Mouse (Mus musculus) intestine, embryonic 15.5 days (tissue): ENCODE data around the gene Cetn3. TPM values are rescaled to one million over a fixed set of nuclear protein-coding genes. Genes with fewer than 3 reads are reported as not detected.

Source experiments
- ATAC-seq: fragments of 200-750 bp; cut with Nextera tagmentation; 2 replicates; pipeline ENCODE4 v1.8.0; 2017; ENCODE audit warnings: moderate TSS enrichment, moderate library complexity
- H3K27ac ChIP-seq: fragments of 300-500 bp; sonication (generic); 2 replicates; pipeline ENCODE4 v1.5.1; 2015; ENCODE audit warnings: mild to moderate bottlenecking, inconsistent platforms
- H3K27me3 ChIP-seq: fragments of 300-500 bp; sonication (generic); replicated peaks from 2 replicates; pipeline ENCODE4 v1.6.1; 2015; ENCODE audit warnings: inconsistent platforms
- H3K36me3 ChIP-seq: fragments of 300-500 bp; sonication (generic); 2 replicates; pipeline ENCODE4 v1.6.1; 2015; ENCODE audit warnings: inconsistent platforms
- H3K4me1 ChIP-seq: fragments of 300-500 bp; sonication (generic); replicated peaks from 2 replicates; pipeline ENCODE4 v1.6.1; 2015; ENCODE audit warnings: inconsistent platforms
- H3K4me2 ChIP-seq: fragments of 300-500 bp; sonication (generic); replicated peaks from 2 replicates; pipeline ENCODE4 v1.6.1; 2015; ENCODE audit warnings: mild to moderate bottlenecking, inconsistent platforms
- H3K4me3 ChIP-seq: fragments of 300-500 bp; sonication (generic); replicated peaks from 2 replicates; pipeline ENCODE4 v1.5.1; 2015; ENCODE audit warnings: inconsistent platforms
- H3K9ac ChIP-seq: fragments of 300-500 bp; sonication (generic); 2 replicates; pipeline ENCODE4 v1.6.1; 2015; ENCODE audit warnings: inconsistent platforms
- H3K9me3 ChIP-seq: fragments of 300-500 bp; sonication (generic); 2 replicates; pipeline ENCODE4 v1.6.1; 2016; ENCODE audit warnings: inconsistent platforms
- WGBS: fragments of 180-500 bp; shearing (Covaris S2); methylation state at CpG from one replicate; pipeline ENCODE4 v1.1.7; 2015; 5-methylcytosine and 5-hydroxymethylcytosine counted together
- polyA plus RNA-seq: library from polyadenylated mRNA; unstranded; fragments of >200 nt; fragmentation: Nextera tagmentation; extraction: Ambion mirVana; gene quantifications from 2 replicates; pipeline ENCODE4 v1.2.1, GENCODE M21; 2015

Gene Cetn3
- 175 and 207 TPM in 2 replicates for polyA plus RNA-seq

- Histone ChIP-seq H3K9me3 (no peaks in the 10 kb centered on the region), H3K27ac (peak within 1 kb of the TSS; percentile 98), H3K36me3 (no peaks in the 10 kb centered on the region; the same call in 1 of the 2 replicates), H3K9ac (peak within 1 kb of the TSS; percentile 77), H3K4me3 (peak within 1 kb of the TSS; percentile 62), H3K27me3 (no peaks in the 10 kb centered on the region), H3K4me2 (peak within 1 kb of the TSS; percentile 82), H3K4me1 (no peaks in the 10 kb centered on the region)
- WGBS, result under 1% methylated on average over 29 of the region's 29 CpGs
- peak; percentile 96 for ATAC-seq
These were observed at the start of gene Cetn3 for GRCm38 (mm10) chr13:81782971-81783404. Cetn3 (plus strand) TSS chr13:81783077.

GRCm38 (mm10) chr13:81736606-81737005 is 46.3 kb upstream of the Cetn3 start:
- WGBS, result 71% methylated on average over 5 of the region's 5 CpGs
- H3K27me3 ChIP-seq, result no peaks in the 10 kb centered on the region
- no peak overlapping the region for H3K9ac ChIP-seq
- H3K9me3 ChIP-seq, result no peaks in the 10 kb centered on the region
- no peak overlapping the region for H3K4me2 ChIP-seq
- H3K27ac ChIP-seq, result no peak overlapping the region
- H3K36me3 ChIP-seq, result no peaks in the 10 kb centered on the region
- ATAC-seq, result no peak
- no peak overlapping the region for H3K4me3 ChIP-seq
- no peaks in the 10 kb centered on the region for H3K4me1 ChIP-seq

DNA sequence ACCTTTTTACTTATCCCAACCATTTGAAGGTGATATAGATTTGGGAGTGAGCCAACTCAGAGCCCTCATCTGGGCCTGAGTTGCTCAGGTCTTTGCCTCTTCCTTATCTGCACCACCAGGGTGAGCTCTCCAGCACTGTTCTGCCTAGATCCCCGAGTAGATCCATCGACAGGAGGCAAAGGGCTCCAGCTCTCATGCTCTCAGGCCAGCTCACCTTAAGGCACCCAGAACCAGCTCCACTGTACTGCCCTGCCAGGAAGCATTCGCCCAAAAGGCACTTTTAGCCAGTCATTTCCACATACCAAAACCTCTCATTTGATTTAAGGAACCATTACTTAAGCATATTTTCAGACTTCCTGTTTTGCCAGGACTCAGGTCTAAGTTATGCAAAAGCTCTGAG is 42.0 kb upstream of the Cetn3 start:
- Histone ChIP-seq H3K9me3 (no peaks in the 10 kb centered on the region), H3K4me3 (no peak overlapping the region), H3K27me3 (no peaks in the 10 kb centered on the region), H3K4me2 (no peak overlapping the region), H3K9ac (no peak overlapping the region), H3K4me1 (no peaks in the 10 kb centered on the region), H3K27ac (no peak overlapping the region), H3K36me3 (no peaks in the 10 kb centered on the region)
- no peak for ATAC-seq
- 51% methylated on average over 3 of the region's 3 CpGs for WGBS

GRCm38 (mm10) chr13:81743391-81744091 is 39.3 kb upstream of the Cetn3 start:
- Histone ChIP-seq H3K4me3 (no peak overlapping the region), H3K27me3 (no peaks in the 10 kb centered on the region), H3K36me3 (no peaks in the 10 kb centered on the region), H3K9me3 (no peaks in the 10 kb centered on the region), H3K9ac (no peak overlapping the region), H3K4me1 (no peaks in the 10 kb centered on the region), H3K27ac (no peak overlapping the region), H3K4me2 (no peak overlapping the region)
- WGBS, result 50% methylated on average over 10 of the region's 10 CpGs
- peak; percentile 59 for ATAC-seq

GRCm38 (mm10) chr13:81744092-81744396 is 38.8 kb upstream of the Cetn3 start:
- H3K36me3 ChIP-seq, result no peaks in the 10 kb centered on the region
- no peaks in the 10 kb centered on the region for H3K4me1 ChIP-seq
- H3K4me3 ChIP-seq, result no peak overlapping the region
- H3K9me3 ChIP-seq, result no peaks in the 10 kb centered on the region
- ATAC-seq, result peak; percentile 53
- 39% methylated on average over 2 of the region's 2 CpGs for WGBS
- no peak overlapping the region for H3K4me2 ChIP-seq
- H3K9ac ChIP-seq, result no peak overlapping the region
- no peaks in the 10 kb centered on the region for H3K27me3 ChIP-seq
- H3K27ac ChIP-seq, result no peak overlapping the region

DNA sequence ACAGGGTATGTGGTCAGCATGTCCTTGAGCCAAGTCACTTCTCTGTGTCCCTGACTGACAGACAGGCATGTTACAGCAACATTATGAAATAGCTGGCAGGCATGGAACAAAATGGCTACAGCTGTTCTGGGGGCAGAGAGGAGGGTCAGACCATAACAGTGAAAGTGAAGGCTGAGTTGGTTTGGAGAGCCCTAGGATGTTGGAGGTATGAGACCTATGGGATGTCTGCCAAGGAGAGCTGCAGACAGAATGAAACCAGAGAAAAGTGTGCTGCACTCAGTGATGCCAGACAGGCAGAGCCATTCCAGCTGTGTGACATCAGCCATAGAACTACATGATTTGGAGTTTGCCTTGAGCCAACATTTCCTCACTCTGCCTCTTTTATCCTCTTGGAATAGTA is 28.0 kb upstream of the Cetn3 start:
- H3K4me2 ChIP-seq, result no peak overlapping the region
- no peaks in the 10 kb centered on the region for H3K36me3 ChIP-seq
- no peak overlapping the region for H3K9ac ChIP-seq
- no peaks in the 10 kb centered on the region for H3K4me1 ChIP-seq
- H3K27ac ChIP-seq, result no peak overlapping the region
- no peaks in the 10 kb centered on the region for H3K27me3 ChIP-seq
- no peaks in the 10 kb centered on the region for H3K9me3 ChIP-seq
- H3K4me3 ChIP-seq, result no peak overlapping the region
- 0 out of 2 replicates have a peak, but pooled peaks have one; percentile 31 for ATAC-seq

DNA sequence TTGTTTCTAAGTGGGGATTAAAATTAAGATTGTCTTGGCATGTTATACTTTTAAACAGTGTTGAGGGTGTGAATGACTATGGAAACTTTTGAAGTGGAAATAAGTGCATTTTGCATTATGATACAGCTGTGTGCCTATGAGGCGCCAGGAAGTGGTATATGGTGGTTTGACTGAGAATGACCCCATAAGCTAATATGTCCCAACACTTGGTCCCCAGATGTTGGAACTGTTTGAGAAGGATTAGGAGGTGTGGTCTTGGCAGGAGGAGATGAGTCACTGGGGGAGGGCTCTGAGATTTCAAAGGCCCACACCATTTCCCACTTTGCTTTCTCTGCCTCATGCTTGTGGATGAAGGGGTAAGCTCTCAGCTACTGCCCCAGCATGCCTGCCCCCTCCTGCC is 27.6 kb upstream of the Cetn3 start:
- ATAC-seq, result no peak
- Histone ChIP-seq H3K9ac (no peak overlapping the region), H3K27ac (no peak overlapping the region), H3K4me2 (no peak overlapping the region), H3K27me3 (no peaks in the 10 kb centered on the region), H3K4me1 (no peaks in the 10 kb centered on the region), H3K4me3 (no peak overlapping the region), H3K9me3 (no peaks in the 10 kb centered on the region), H3K36me3 (no peaks in the 10 kb centered on the region)
- WGBS, result 93% methylated on average over 1 of the region's 1 CpGs

- Histone ChIP-seq H3K4me1 (no peaks in the 10 kb centered on the region), H3K4me2 (no peak overlapping the region), H3K27ac (no peak overlapping the region), H3K36me3 (no peaks in the 10 kb centered on the region), H3K27me3 (no peaks in the 10 kb centered on the region), H3K4me3 (no peak overlapping the region), H3K9me3 (no peaks in the 10 kb centered on the region), H3K9ac (no peak overlapping the region)
- 82% methylated on average over 5 of the region's 5 CpGs for WGBS
- ATAC-seq, result no peak
These were observed 25.7 kb upstream of the Cetn3 start for GRCm38 (mm10) chr13:81757058-81757660.

DNA sequence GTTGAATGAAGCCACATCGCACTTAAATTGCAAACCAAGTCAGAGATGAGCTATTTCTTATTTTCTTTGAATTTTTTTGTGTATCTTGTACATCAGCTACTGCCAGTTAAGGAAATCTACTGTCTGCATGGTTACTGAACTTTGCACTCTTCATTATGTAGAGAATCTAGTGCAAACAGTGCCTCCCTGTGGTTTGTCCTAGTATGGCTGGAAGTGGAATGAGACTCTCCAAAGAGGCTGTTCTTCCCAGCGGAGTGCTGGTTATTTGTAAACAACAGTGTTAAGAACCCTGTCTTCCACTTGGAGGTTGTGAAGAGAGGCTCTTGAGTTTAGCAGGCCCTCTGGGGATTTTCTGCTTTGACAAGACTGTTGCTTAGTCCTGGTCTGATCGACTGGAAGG is 22.5 kb upstream of the Cetn3 start:
- ATAC-seq, result peak; percentile 85
- Histone ChIP-seq H3K4me1 (no peaks in the 10 kb centered on the region), H3K27me3 (no peaks in the 10 kb centered on the region), H3K4me3 (no peak overlapping the region), H3K9me3 (no peaks in the 10 kb centered on the region), H3K36me3 (no peaks in the 10 kb centered on the region), H3K9ac (no peak overlapping the region), H3K4me2 (no peak overlapping the region), H3K27ac (no peak overlapping the region)
- 23% methylated on average over 3 of the region's 3 CpGs for WGBS

GRCm38 (mm10) chr13:81761566-81762186 is 21.2 kb upstream of the Cetn3 start:
- Histone ChIP-seq H3K27me3 (no peaks in the 10 kb centered on the region), H3K4me1 (no peaks in the 10 kb centered on the region), H3K36me3 (no peaks in the 10 kb centered on the region), H3K4me3 (no peak overlapping the region), H3K9me3 (no peaks in the 10 kb centered on the region), H3K27ac (no peak overlapping the region), H3K4me2 (0 out of 2 replicates have a peak overlapping the region, but pooled peaks have one; percentile 7), H3K9ac (no peak overlapping the region)
- 28% methylated on average over 14 of the region's 14 CpGs for WGBS
- 0 out of 2 replicates have a peak, but pooled peaks have one; percentile 31 for ATAC-seq

GRCm38 (mm10) chr13:81764173-81764572 is 18.7 kb upstream of the Cetn3 start:
- H3K9ac ChIP-seq, result no peak overlapping the region
- H3K4me2 ChIP-seq, result no peak overlapping the region
- no peak overlapping the region for H3K4me3 ChIP-seq
- no peaks in the 10 kb centered on the region for H3K27me3 ChIP-seq
- ATAC-seq, result no peak
- H3K9me3 ChIP-seq, result no peaks in the 10 kb centered on the region
- H3K36me3 ChIP-seq, result no peaks in the 10 kb centered on the region
- 82% methylated on average over 5 of the region's 5 CpGs for WGBS
- H3K27ac ChIP-seq, result no peak overlapping the region
- no peaks in the 10 kb centered on the region for H3K4me1 ChIP-seq

DNA sequence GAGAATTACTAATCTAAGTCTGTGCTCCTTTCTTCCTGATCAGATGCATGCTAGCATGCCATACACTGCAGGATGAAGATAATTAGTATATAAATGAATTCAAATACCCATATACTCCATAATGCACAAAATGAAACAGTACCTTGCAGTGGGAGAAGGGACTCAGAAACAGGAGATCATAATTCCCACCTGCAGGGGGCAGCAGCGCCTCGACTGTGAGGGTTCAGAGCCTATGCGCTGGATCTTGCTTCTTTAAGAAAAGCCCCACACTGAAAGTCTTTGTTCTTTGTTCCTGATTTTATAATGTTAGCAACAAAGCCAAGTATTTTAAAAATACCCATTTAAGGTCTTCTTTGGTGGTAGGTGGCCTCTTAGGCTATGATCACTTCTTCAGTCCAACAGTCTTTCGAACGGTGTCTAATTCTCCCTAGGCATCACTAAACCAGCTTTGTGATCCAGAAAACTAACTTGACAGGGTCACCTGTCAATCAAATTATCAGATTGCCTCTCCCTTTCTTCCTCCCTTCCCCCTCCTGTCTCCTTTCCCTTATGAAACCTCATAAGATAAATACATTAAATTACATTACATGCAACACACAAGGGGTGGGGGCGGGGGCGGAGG is 15.7 kb upstream of the Cetn3 start:
- H3K9ac ChIP-seq, result no peak overlapping the region
- H3K4me2 ChIP-seq, result no peak overlapping the region
- no peak overlapping the region for H3K4me3 ChIP-seq
- no peaks in the 10 kb centered on the region for H3K36me3 ChIP-seq
- no peak overlapping the region for H3K27ac ChIP-seq
- no peak for ATAC-seq
- no peaks in the 10 kb centered on the region for H3K9me3 ChIP-seq
- H3K27me3 ChIP-seq, result no peaks in the 10 kb centered on the region
- no peaks in the 10 kb centered on the region for H3K4me1 ChIP-seq
- 85% methylated on average over 7 of the region's 7 CpGs for WGBS
